Mouse (Mus musculus): Measurements from ENCODE around the gene Theg. TPM values are rescaled to one million over a fixed set of nuclear protein-coding genes. Genes with fewer than 3 reads are reported as not detected.

Theg gene
- polyA plus RNA-seq, 1 experiment from 2014 or later, result not detected

DNA sequence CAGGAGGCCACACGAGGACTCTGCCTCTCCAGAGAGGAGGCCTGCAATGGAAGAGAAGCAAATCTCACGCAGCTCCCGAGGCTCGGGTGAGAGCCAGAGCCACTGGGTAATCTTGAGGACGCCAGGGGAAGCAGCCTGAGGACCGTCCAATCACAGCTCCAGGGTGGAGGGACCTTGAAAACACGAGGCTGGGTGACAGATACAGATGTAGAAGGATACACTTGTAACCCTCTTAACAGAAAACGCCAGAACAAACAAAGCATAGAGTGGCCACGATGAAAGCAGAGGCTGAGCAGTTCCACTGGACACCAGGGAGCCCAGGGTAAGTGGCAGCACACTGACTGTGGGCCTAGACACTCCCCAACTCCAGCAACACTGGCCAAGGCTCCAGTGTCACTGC lies 36.8 kb downstream of the Theg start:
- no peak overlapping the region for H3K4me2 ChIP-seq (replicated peaks; ENCODE audit: low read depth, low read length)
- no peaks in the 10 kb centered on the region for H3K27me3 ChIP-seq (ENCODE audit: control insufficient read depth, insufficient read depth, low read length)
- no peak overlapping the region for H3K9ac ChIP-seq (replicated peaks; ENCODE audit: low read depth, low read length)
- H3K36me3 ChIP-seq (ENCODE audit: control insufficient read depth, insufficient read depth, low read length), result peaks cover 46% of the 10 kb centered on the region
- no peak for ATAC-seq (ENCODE audit: insufficient number of reproducible peaks, insufficient read depth, low FRiP score, low read depth)
- peaks cover 18% of the 10 kb centered on the region for H3K4me1 ChIP-seq (ENCODE audit: control insufficient read depth, insufficient read depth, low read length)
- WGBS, result 72% methylated on average over 9 of the region's 9 CpGs
- no peak overlapping the region for H3K27ac ChIP-seq (ENCODE audit: low read length)
- no peaks in the 10 kb centered on the region for H3K9me3 ChIP-seq (ENCODE audit: control insufficient read depth, low read depth, low read length)
- H3K4me3 ChIP-seq (ENCODE audit: low read depth, low read length), result no peak overlapping the region

DNA sequence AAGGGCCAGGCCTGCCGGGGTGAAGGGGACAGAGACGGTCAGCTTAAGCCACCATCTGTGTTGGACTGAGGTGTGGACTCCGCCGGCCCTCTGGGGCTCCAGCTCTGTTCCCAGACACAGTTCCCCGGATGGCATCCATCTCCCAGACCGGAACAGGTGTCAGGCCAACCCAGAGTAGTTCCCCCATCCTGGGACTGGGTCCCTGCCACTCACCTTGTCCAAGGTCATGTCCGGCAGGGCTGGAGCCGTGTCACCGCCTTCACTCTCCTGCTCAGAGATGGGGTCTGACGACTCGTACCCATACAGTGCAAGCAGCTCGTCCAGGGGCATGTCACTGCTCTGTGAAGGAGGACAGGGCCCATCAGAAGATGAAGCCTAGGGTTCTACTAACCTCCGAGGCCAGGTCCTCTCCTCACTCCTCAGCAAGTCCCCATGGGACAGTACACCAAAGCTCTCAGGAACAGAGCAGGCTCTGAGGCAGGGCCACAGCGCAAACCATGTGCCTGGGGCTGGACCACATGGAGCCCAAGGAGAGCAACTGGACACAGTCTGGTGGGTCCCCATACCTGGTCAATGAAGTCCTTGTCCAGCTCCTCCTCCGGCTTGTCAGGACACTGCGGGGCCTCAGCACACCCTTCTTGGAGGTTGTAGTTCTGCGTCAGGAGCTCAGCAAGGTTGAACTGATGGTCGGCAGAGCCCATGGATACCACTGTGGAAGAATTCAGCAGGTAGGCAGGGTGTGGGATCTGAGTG lies 38.0 kb downstream of the Theg start:
- Histone ChIP-seq H3K9ac (replicated peaks; ENCODE audit: low read depth, low read length) (no peak overlapping the region), H3K9me3 (ENCODE audit: control insufficient read depth, low read depth, low read length) (no peaks in the 10 kb centered on the region), H3K4me2 (replicated peaks; ENCODE audit: low read depth, low read length) (no peak overlapping the region), H3K27ac (ENCODE audit: low read length) (no peak overlapping the region), H3K36me3 (ENCODE audit: control insufficient read depth, insufficient read depth, low read length) (peaks cover 58% of the 10 kb centered on the region), H3K4me1 (ENCODE audit: control insufficient read depth, insufficient read depth, low read length) (peaks cover 17% of the 10 kb centered on the region), H3K27me3 (ENCODE audit: control insufficient read depth, insufficient read depth, low read length) (no peaks in the 10 kb centered on the region), H3K4me3 (ENCODE audit: low read depth, low read length) (no peak overlapping the region)
- 91% methylated on average over 18 of the region's 18 CpGs for WGBS
- ATAC-seq (ENCODE audit: insufficient number of reproducible peaks, insufficient read depth, low FRiP score, low read depth), result no peak

GRCm38 (mm10) chr10:79548546-79548945 lies 38.6 kb downstream of the Theg start:
- Histone ChIP-seq H3K4me3 (ENCODE audit: low read depth, low read length) (no peak overlapping the region), H3K4me2 (replicated peaks; ENCODE audit: low read depth, low read length) (no peak overlapping the region), H3K36me3 (ENCODE audit: control insufficient read depth, insufficient read depth, low read length) (peaks cover 64% of the 10 kb centered on the region), H3K4me1 (ENCODE audit: control insufficient read depth, insufficient read depth, low read length) (peaks cover 11% of the 10 kb centered on the region), H3K9me3 (ENCODE audit: control insufficient read depth, low read depth, low read length) (no peaks in the 10 kb centered on the region), H3K27ac (ENCODE audit: low read length) (no peak overlapping the region), H3K9ac (replicated peaks; ENCODE audit: low read depth, low read length) (no peak overlapping the region), H3K27me3 (ENCODE audit: control insufficient read depth, insufficient read depth, low read length) (no peaks in the 10 kb centered on the region)
- ATAC-seq (ENCODE audit: insufficient number of reproducible peaks, insufficient read depth, low FRiP score, low read depth), result no peak
- 90% methylated on average over 5 of the region's 5 CpGs for WGBS

GRCm38 (mm10) chr10:79547148-79547675 lies 39.9 kb downstream of the Theg start:
- no peak for ATAC-seq (ENCODE audit: insufficient number of reproducible peaks, insufficient read depth, low FRiP score, low read depth)
- H3K9ac ChIP-seq (replicated peaks; ENCODE audit: low read depth, low read length), result no peak overlapping the region
- H3K36me3 ChIP-seq (ENCODE audit: control insufficient read depth, insufficient read depth, low read length), result peaks cover 73% of the 10 kb centered on the region
- peaks cover under 1% of the 10 kb centered on the region; the same call in 1 of the 2 replicates for H3K4me1 ChIP-seq (ENCODE audit: control insufficient read depth, insufficient read depth, low read length)
- WGBS, result 69% methylated on average over 5 of the region's 5 CpGs
- no peak overlapping the region for H3K4me2 ChIP-seq (replicated peaks; ENCODE audit: low read depth, low read length)
- no peak overlapping the region for H3K27ac ChIP-seq (ENCODE audit: low read length)
- H3K9me3 ChIP-seq (ENCODE audit: control insufficient read depth, low read depth, low read length), result no peaks in the 10 kb centered on the region
- no peaks in the 10 kb centered on the region for H3K27me3 ChIP-seq (ENCODE audit: control insufficient read depth, insufficient read depth, low read length)
- no peak overlapping the region for H3K4me3 ChIP-seq (ENCODE audit: low read depth, low read length)

DNA sequence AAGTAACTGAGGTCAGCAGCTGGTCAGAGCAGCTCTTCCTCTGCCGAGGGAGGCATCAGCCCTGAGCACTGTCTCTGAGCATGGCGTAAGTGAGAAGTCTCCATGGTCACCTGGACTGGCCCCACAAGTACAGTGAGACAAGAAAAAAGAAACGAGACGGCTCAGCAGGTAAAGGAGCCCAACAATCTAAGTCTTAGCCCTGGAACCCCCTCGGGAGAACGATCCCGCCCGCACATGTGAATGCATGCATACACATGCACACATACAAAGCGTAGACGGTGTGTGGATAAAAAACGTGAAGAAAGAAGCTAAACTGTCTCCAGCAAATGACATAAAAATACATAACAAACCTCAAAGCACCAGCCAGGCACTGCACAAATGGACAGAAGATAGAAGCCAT lies 40.6 kb downstream of the Theg start:
- H3K4me3 ChIP-seq (ENCODE audit: low read depth, low read length), result no peak overlapping the region
- no peaks in the 10 kb centered on the region for H3K9me3 ChIP-seq (ENCODE audit: control insufficient read depth, low read depth, low read length)
- no peaks in the 10 kb centered on the region for H3K27me3 ChIP-seq (ENCODE audit: control insufficient read depth, insufficient read depth, low read length)
- H3K4me2 ChIP-seq (replicated peaks; ENCODE audit: low read depth, low read length), result no peak overlapping the region
- WGBS, result 91% methylated on average over 11 of the region's 11 CpGs
- no peak for ATAC-seq (ENCODE audit: insufficient number of reproducible peaks, insufficient read depth, low FRiP score, low read depth)
- no peaks in the 10 kb centered on the region; the same call in 1 of the 2 replicates for H3K4me1 ChIP-seq (ENCODE audit: control insufficient read depth, insufficient read depth, low read length)
- no peak overlapping the region for H3K27ac ChIP-seq (ENCODE audit: low read length)
- H3K9ac ChIP-seq (replicated peaks; ENCODE audit: low read depth, low read length), result no peak overlapping the region
- peaks cover 77% of the 10 kb centered on the region for H3K36me3 ChIP-seq (ENCODE audit: control insufficient read depth, insufficient read depth, low read length)

DNA sequence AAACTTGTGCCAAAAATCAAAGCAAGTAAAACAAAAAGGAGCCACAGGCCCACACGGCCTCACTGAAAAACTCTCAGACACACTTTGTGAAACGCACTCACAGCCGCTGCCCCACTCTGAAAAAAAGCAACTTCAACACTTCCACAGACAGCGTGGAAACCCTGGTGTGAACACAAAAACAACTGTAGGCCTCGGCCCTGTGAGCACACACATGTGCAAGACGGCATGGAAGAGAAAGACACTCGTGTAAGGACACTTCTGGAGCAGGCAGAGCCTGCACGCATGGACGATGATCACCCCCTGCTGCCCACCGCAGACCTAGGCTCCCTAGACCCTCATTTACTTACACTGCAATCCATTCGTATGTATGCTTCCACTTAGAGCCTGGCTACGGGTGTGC lies 41.2 kb downstream of the Theg start:
- Histone ChIP-seq H3K27ac (ENCODE audit: low read length) (no peak overlapping the region), H3K4me1 (ENCODE audit: control insufficient read depth, insufficient read depth, low read length) (no peaks in the 10 kb centered on the region), H3K36me3 (ENCODE audit: control insufficient read depth, insufficient read depth, low read length) (peaks cover 83% of the 10 kb centered on the region), H3K4me3 (ENCODE audit: low read depth, low read length) (no peak overlapping the region), H3K4me2 (replicated peaks; ENCODE audit: low read depth, low read length) (no peak overlapping the region), H3K9ac (replicated peaks; ENCODE audit: low read depth, low read length) (no peak overlapping the region), H3K27me3 (ENCODE audit: control insufficient read depth, insufficient read depth, low read length) (no peaks in the 10 kb centered on the region), H3K9me3 (ENCODE audit: control insufficient read depth, low read depth, low read length) (no peaks in the 10 kb centered on the region)
- ATAC-seq (ENCODE audit: insufficient number of reproducible peaks, insufficient read depth, low FRiP score, low read depth), result no peak
- 93% methylated on average over 12 of the region's 12 CpGs for WGBS

DNA sequence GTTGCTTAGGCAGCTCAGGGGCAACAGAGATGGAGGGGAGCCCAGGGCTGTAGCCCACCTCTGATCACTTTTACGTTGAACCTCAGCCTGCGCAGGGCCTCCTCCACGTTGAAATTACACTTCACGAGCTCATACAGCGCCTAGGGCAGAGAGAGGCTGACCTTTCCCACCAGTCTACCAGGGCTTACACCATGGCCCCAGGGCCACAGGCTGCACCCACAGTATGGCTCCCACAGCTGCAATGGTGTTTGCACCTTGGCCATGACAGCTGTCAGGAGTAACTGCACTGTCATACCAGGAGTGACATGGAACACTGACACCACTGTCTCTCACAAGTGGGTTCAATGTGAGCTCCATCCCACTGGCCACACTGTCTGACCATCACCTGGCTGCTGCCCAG lies 42.5 kb downstream of the Theg start:
- 92% methylated on average over 5 of the region's 5 CpGs for WGBS
- Histone ChIP-seq H3K9ac (replicated peaks; ENCODE audit: low read depth, low read length) (no peak overlapping the region), H3K27ac (ENCODE audit: low read length) (no peak overlapping the region), H3K4me3 (ENCODE audit: low read depth, low read length) (no peak overlapping the region), H3K9me3 (ENCODE audit: control insufficient read depth, low read depth, low read length) (no peaks in the 10 kb centered on the region), H3K4me2 (replicated peaks; ENCODE audit: low read depth, low read length) (no peak overlapping the region), H3K36me3 (ENCODE audit: control insufficient read depth, insufficient read depth, low read length) (peaks cover 85% of the 10 kb centered on the region), H3K4me1 (ENCODE audit: control insufficient read depth, insufficient read depth, low read length) (no peaks in the 10 kb centered on the region), H3K27me3 (ENCODE audit: control insufficient read depth, insufficient read depth, low read length) (no peaks in the 10 kb centered on the region)
- ATAC-seq (ENCODE audit: insufficient number of reproducible peaks, insufficient read depth, low FRiP score, low read depth), result no peak

- peaks cover 79% of the 10 kb centered on the region for H3K36me3 ChIP-seq (ENCODE audit: control insufficient read depth, insufficient read depth, low read length)
- no peak overlapping the region for H3K4me2 ChIP-seq (replicated peaks; ENCODE audit: low read depth, low read length)
- H3K9me3 ChIP-seq (ENCODE audit: control insufficient read depth, low read depth, low read length), result no peaks in the 10 kb centered on the region
- no peak overlapping the region for H3K4me3 ChIP-seq (ENCODE audit: low read depth, low read length)
- no peak overlapping the region for H3K27ac ChIP-seq (ENCODE audit: low read length)
- H3K9ac ChIP-seq (replicated peaks; ENCODE audit: low read depth, low read length), result no peak overlapping the region
- H3K27me3 ChIP-seq (ENCODE audit: control insufficient read depth, insufficient read depth, low read length), result no peaks in the 10 kb centered on the region
- 75% methylated on average over 9 of the region's 9 CpGs for WGBS
- ATAC-seq (ENCODE audit: insufficient number of reproducible peaks, insufficient read depth, low FRiP score, low read depth), result no peak
- no peaks in the 10 kb centered on the region for H3K4me1 ChIP-seq (ENCODE audit: control insufficient read depth, insufficient read depth, low read length)
Measured at GRCm38 (mm10) chr10:79543884-79544597, 43.1 kb downstream of the Theg start.
